Mouse (Mus musculus): ENCODE results near the gene Fkbp2. TPM values are rescaled to one million over a fixed set of nuclear protein-coding genes. Genes with fewer than 3 reads are reported as not detected.

The Fkbp2 gene
- polyA plus RNA-seq (2015; fragmentation: Nextera tagmentation; extraction: Ambion mirVana): 73.8 and 101 TPM in 2 replicates

DNA sequence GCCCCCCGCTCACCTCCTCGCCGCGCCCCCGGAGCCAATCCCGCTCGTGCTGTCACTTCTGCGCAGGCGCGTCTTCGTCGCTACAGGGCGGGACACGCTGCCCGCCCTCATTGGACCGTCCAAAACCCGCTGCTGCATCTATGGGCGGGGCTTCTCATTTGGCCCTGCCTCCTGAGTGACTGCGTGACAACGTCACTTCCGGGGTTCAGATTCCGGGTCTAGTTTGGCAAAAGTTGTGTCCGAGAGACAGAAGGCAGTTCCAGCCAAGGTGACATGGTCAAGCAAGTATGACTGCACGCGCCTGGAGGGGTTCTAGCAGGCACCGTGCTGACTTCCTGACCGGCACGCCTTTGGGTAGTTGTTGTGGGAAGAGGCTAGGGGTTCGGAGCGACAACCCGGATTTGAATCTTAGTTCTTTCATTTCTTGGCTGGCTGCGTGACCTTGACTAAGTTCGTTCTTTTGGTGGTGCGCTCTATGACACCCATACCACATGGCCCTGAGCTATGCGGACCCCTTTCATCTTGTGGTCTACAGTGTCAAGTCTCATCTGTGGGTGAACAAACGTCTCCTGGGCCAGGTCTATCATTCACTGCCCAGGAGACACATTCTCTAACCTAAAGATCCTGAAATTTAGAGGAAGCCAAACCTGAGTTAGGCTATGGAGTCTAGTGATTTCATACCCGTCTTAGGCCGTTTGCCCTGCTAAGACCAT, at the start of gene Fkbp2:
Gene Fkbp2, minus strand, starts transcription at position 121 of the 713 bp plus-strand sequence.
- peak; percentile 89 for ATAC-seq
- Histone ChIP-seq H3K9ac (replicated peaks; ENCODE audit: low read depth, low read length) (peak within 1 kb of the TSS; percentile 79), H3K4me1 (replicated peaks; ENCODE audit: control insufficient read depth, insufficient read depth, low read length) (peaks cover 41% of the 10 kb centered on the region), H3K36me3 (ENCODE audit: control insufficient read depth, insufficient read depth) (peaks cover 8% of the 10 kb centered on the region), H3K9me3 (ENCODE audit: control insufficient read depth, low read length) (no peaks in the 10 kb centered on the region), H3K27ac (ENCODE audit: low read length) (peak within 1 kb of the TSS; percentile 95), H3K4me2 (ENCODE audit: low read length) (peak within 1 kb of the TSS; percentile 78), H3K27me3 (replicated peaks; ENCODE audit: control insufficient read depth, insufficient read depth, low read length) (no peaks in the 10 kb centered on the region), H3K4me3 (replicated peaks; ENCODE audit: low read length) (peak within 1 kb of the TSS; percentile 80)
- 2% methylated on average over 38 of the region's 38 CpGs for WGBS

DNA sequence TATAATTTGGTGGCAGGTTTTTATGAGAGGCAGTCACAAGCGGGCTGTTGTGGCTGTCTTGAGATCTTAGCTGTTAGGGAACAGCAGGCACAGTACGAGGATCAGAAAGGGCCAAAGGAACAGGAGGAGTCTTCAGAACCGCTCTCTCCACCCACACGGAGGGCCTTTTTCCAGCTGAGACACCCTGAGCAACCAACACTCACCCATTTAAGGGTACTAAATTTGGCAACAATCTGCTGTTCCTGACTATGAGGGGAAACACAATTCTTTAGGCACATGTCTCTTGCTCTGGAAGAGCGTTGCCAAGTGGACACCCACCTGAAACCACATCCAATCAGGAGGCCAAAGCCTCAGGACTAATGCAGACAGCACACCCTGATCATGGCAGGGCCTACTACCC, 49.2 kb upstream of the Fkbp2 start:
- Histone ChIP-seq H3K4me1 (replicated peaks; ENCODE audit: control insufficient read depth, insufficient read depth, low read length) (no peaks in the 10 kb centered on the region), H3K36me3 (ENCODE audit: control insufficient read depth, insufficient read depth) (peaks cover 59% of the 10 kb centered on the region), H3K9me3 (ENCODE audit: control insufficient read depth, low read length) (no peaks in the 10 kb centered on the region), H3K4me3 (replicated peaks; ENCODE audit: low read length) (no peak overlapping the region), H3K27ac (ENCODE audit: low read length) (no peak overlapping the region), H3K27me3 (replicated peaks; ENCODE audit: control insufficient read depth, insufficient read depth, low read length) (no peaks in the 10 kb centered on the region), H3K4me2 (ENCODE audit: low read length) (no peak overlapping the region), H3K9ac (replicated peaks; ENCODE audit: low read depth, low read length) (no peak overlapping the region)
- WGBS: 94% methylated on average over 5 of the region's 5 CpGs
- ATAC-seq: no peak

DNA sequence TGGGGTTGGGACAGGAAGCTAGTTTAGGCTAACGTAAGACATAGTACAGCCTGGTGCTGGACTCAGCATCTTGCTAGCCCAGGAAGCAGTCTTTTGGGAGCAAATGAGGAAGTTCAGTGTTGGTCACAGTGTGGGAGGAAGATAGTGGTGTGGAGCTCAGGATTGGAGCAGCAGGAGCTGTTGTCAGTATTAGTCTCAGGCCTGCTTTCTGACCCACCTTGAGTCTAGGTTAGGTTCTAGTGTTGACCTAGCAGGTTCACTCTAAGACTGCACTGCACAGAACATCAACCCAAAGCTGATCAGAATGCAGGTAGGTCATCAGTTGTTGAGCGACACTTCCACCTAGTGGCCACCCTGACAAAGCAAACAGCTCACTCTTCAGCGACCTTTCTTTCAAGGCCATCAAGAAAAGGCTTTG, 39.9 kb upstream of the Fkbp2 start:
- H3K36me3 ChIP-seq (ENCODE audit: control insufficient read depth, insufficient read depth): peaks cover 40% of the 10 kb centered on the region
- H3K27ac ChIP-seq (ENCODE audit: low read length): no peak overlapping the region
- H3K4me1 ChIP-seq (replicated peaks; ENCODE audit: control insufficient read depth, insufficient read depth, low read length): no peaks in the 10 kb centered on the region
- H3K27me3 ChIP-seq (replicated peaks; ENCODE audit: control insufficient read depth, insufficient read depth, low read length): no peaks in the 10 kb centered on the region
- H3K4me3 ChIP-seq (replicated peaks; ENCODE audit: low read length): no peak overlapping the region
- no peaks in the 10 kb centered on the region for H3K9me3 ChIP-seq (ENCODE audit: control insufficient read depth, low read length)
- no peak overlapping the region for H3K9ac ChIP-seq (replicated peaks; ENCODE audit: low read depth, low read length)
- 58% methylated on average over 3 of the region's 3 CpGs for WGBS
- H3K4me2 ChIP-seq (ENCODE audit: low read length): no peak overlapping the region
- ATAC-seq: peak; percentile 57; the same call in 1 of the 2 replicates

DNA sequence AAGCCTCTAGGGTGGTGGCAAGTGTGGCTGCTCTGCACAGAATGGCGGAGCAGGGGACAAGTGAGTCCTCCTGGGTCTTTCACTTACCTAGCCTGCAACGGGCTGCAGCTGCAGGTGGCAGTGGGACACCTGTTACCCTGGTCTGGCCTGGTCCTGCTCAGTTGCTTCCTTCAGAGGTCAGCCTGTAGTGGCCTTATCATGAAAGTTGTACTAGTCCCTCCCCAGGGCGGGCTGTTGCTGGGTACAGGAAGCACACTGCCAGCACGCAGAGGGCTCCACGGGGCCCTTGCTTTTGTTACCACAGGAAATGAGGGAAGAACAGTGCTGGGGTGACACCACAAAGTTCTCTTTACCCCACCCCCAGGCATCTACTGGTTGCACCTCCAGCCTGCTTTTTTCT, 38.9 kb upstream of the Fkbp2 start, which contains the start of gene Fermt3:
Gene Fermt3, minus strand, starts transcription at position 279 of the 400 bp plus-strand sequence.
- no peaks in the 10 kb centered on the region for H3K27me3 ChIP-seq (replicated peaks; ENCODE audit: control insufficient read depth, insufficient read depth, low read length)
- no peak within 1 kb of the TSS for H3K4me2 ChIP-seq (ENCODE audit: low read length)
- no peak within 1 kb of the TSS for H3K4me3 ChIP-seq (replicated peaks; ENCODE audit: low read length)
- no peak within 1 kb of the TSS for H3K9ac ChIP-seq (replicated peaks; ENCODE audit: low read depth, low read length)
- no peaks in the 10 kb centered on the region for H3K9me3 ChIP-seq (ENCODE audit: control insufficient read depth, low read length)
- H3K36me3 ChIP-seq (ENCODE audit: control insufficient read depth, insufficient read depth): peaks cover 32% of the 10 kb centered on the region
- H3K4me1 ChIP-seq (replicated peaks; ENCODE audit: control insufficient read depth, insufficient read depth, low read length): no peaks in the 10 kb centered on the region
- no peak within 1 kb of the TSS for H3K27ac ChIP-seq (ENCODE audit: low read length)
- WGBS: 87% methylated on average over 5 of the region's 5 CpGs
- no peak for ATAC-seq

DNA sequence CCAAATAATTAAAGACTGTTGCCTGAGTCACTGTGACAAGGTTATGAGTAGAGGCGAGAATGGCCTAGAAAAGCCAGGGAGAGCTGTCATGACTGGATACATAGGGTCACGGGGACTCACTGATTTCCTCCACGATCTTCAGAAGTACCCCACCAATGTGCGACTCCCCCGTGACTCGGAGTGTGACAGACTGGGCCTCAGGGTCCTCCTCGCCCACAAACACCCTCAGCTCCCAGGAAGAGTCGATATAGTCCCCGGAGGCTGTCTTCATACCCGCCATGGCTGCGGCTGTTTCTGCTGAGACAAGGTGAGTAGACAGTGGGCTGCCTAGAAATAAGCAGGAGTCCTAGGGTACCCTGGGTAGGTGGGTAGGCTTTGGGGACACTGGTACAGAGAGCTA, 38.2 kb upstream of the Fkbp2 start:
- Histone ChIP-seq H3K27ac (ENCODE audit: low read length) (no peak overlapping the region), H3K4me3 (replicated peaks; ENCODE audit: low read length) (no peak overlapping the region), H3K4me2 (ENCODE audit: low read length) (no peak overlapping the region), H3K36me3 (ENCODE audit: control insufficient read depth, insufficient read depth) (peaks cover 27% of the 10 kb centered on the region), H3K9me3 (ENCODE audit: control insufficient read depth, low read length) (no peaks in the 10 kb centered on the region), H3K27me3 (replicated peaks; ENCODE audit: control insufficient read depth, insufficient read depth, low read length) (no peaks in the 10 kb centered on the region), H3K4me1 (replicated peaks; ENCODE audit: control insufficient read depth, insufficient read depth, low read length) (no peaks in the 10 kb centered on the region), H3K9ac (replicated peaks; ENCODE audit: low read depth, low read length) (no peak overlapping the region)
- WGBS: 90% methylated on average over 11 of the region's 11 CpGs
- ATAC-seq: no peak

DNA sequence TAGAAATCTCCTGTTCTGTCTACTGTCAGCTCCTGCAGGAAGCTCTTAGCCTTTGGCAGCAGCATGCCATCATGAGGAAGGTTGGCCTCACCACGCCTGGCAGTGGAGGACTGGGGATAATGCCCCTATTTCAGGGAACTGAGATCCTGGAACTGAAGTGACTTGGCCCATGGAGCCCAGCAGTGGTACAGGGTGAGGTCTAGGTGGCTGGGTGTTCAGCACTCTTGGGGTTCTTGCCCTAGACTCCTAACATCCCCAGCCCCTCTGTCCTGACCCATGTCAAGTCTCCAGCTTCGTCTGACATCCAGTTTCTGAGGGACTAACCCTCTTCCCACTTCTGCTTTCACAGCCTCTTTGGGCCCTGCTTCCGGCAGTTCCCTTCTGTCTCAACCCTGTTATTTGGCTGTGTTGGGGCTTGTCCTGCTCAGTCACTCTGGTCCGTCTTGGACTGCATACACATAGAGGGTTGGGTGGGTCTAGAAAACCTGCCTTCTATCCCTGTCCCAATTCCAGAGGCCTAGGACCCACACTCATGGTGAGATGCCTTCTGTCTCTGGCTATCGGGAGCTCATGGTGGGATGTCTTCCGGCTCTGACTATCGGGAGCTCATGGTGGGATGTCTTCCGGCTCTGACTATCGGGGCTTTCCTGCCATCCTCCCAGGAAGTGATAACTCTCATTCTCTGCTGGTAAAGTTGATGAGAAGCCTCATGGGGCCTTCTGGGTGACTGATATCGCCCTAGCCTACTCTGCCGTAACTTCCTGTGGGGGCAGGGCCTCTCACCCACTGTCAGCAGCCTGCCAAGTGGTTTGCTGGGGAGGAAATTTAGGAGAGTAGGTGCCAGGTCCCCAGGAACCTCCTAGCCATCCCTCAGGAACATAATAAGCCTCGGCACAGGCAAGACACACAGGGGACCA, 37.5 kb upstream of the Fkbp2 start:
- Histone ChIP-seq H3K9ac (replicated peaks; ENCODE audit: low read depth, low read length) (no peak overlapping the region), H3K27me3 (replicated peaks; ENCODE audit: control insufficient read depth, insufficient read depth, low read length) (no peaks in the 10 kb centered on the region), H3K4me2 (ENCODE audit: low read length) (no peak overlapping the region), H3K36me3 (ENCODE audit: control insufficient read depth, insufficient read depth) (peaks cover 23% of the 10 kb centered on the region), H3K4me1 (replicated peaks; ENCODE audit: control insufficient read depth, insufficient read depth, low read length) (no peaks in the 10 kb centered on the region), H3K27ac (ENCODE audit: low read length) (no peak overlapping the region), H3K9me3 (ENCODE audit: control insufficient read depth, low read length) (no peaks in the 10 kb centered on the region), H3K4me3 (replicated peaks; ENCODE audit: low read length) (no peak overlapping the region)
- WGBS: 84% methylated on average over 12 of the region's 12 CpGs
- ATAC-seq: no peak

DNA sequence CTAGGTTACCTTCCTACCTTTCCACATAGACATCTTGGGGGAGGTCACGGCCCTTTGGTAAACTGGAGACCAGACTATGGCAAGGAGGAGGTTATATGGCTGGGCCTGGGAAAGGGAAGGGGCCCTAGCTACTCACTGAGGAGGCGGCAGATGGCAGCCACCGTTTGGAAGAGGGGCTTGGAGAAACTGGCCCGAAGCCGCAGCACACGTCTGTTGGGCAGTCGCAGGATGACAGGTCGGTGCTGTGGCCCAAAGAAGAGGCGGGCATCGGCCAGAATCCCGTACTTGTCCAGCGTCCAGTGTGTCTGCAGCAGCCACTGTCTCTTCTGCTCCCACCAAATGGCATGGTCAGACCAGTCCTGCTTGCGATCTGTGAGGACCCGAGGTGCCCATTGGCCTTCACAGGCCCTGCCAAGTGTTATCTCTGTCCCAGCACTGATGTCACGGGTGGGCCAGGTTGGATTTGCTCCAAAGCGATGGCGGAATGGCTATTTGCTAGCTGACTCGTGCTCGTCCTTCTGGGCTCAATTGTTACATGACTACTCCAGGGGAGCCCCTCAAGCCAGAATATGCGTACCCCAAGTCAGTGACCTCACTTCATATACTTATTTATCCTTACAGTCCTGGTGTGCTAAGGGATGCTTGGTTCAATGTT, 34.3 kb upstream of the Fkbp2 start:
- Histone ChIP-seq H3K4me1 (replicated peaks; ENCODE audit: control insufficient read depth, insufficient read depth, low read length) (no peaks in the 10 kb centered on the region), H3K4me2 (ENCODE audit: low read length) (no peak overlapping the region), H3K27me3 (replicated peaks; ENCODE audit: control insufficient read depth, insufficient read depth, low read length) (no peaks in the 10 kb centered on the region), H3K9me3 (ENCODE audit: control insufficient read depth, low read length) (no peaks in the 10 kb centered on the region), H3K4me3 (replicated peaks; ENCODE audit: low read length) (no peak overlapping the region), H3K36me3 (ENCODE audit: control insufficient read depth, insufficient read depth) (peaks cover 4% of the 10 kb centered on the region), H3K27ac (ENCODE audit: low read length) (no peak overlapping the region), H3K9ac (replicated peaks; ENCODE audit: low read depth, low read length) (no peak overlapping the region)
- 91% methylated on average over 20 of the region's 20 CpGs for WGBS
- ATAC-seq: no peak

DNA sequence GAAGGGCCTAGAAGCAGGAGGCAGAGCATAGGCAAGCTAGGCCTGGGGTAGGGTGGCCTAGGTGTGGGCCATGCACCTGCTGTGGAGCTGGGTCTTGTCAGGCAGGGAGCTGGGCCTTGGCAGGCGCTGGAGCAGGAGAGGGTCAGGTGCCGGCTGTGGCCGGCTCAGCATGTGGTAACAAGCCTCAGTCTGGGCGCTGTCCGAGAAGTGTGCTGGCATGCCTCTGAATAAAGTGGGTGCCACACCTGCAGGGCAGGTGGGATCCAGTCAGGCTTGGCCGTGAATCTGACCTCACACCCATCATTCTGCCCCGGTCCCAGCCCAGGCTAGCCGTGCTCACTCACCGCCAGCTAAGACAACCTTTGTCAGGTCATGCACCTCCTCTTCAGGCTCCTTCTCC, 33.7 kb upstream of the Fkbp2 start:
- H3K4me2 ChIP-seq (ENCODE audit: low read length): no peak overlapping the region
- no peaks in the 10 kb centered on the region for H3K4me1 ChIP-seq (replicated peaks; ENCODE audit: control insufficient read depth, insufficient read depth, low read length)
- no peak overlapping the region for H3K4me3 ChIP-seq (replicated peaks; ENCODE audit: low read length)
- H3K9me3 ChIP-seq (ENCODE audit: control insufficient read depth, low read length): no peaks in the 10 kb centered on the region
- no peak overlapping the region for H3K9ac ChIP-seq (replicated peaks; ENCODE audit: low read depth, low read length)
- H3K27ac ChIP-seq (ENCODE audit: low read length): no peak overlapping the region
- H3K36me3 ChIP-seq (ENCODE audit: control insufficient read depth, insufficient read depth): peaks cover 4% of the 10 kb centered on the region; the same call in 1 of the 2 replicates
- no peaks in the 10 kb centered on the region for H3K27me3 ChIP-seq (replicated peaks; ENCODE audit: control insufficient read depth, insufficient read depth, low read length)
- ATAC-seq: no peak
- WGBS: 86% methylated on average over 9 of the region's 9 CpGs

DNA sequence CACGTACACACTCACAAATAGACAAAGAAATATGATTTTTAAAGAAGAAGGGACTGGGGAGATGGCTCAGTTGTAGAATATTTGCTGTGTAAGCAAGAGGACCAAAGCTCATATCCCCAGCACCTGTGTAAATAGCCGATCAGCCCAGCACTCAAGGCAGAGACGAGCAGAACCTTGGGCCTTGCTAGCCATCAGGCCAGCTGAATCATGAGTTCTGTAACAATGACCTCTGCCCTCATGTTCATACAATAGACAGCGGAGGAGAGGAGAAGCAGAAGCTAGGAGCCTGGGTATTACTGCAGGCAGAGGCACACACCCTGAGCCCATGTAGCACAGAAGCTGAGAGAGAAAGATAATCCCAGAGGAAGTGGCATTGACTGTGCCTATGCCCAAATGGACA, 32.1 kb upstream of the Fkbp2 start:
- Histone ChIP-seq H3K9me3 (ENCODE audit: control insufficient read depth, low read length) (no peaks in the 10 kb centered on the region), H3K27me3 (replicated peaks; ENCODE audit: control insufficient read depth, insufficient read depth, low read length) (no peaks in the 10 kb centered on the region), H3K4me3 (replicated peaks; ENCODE audit: low read length) (no peak overlapping the region), H3K27ac (ENCODE audit: low read length) (no peak overlapping the region), H3K4me1 (replicated peaks; ENCODE audit: control insufficient read depth, insufficient read depth, low read length) (no peaks in the 10 kb centered on the region), H3K9ac (replicated peaks; ENCODE audit: low read depth, low read length) (no peak overlapping the region), H3K36me3 (ENCODE audit: control insufficient read depth, insufficient read depth) (no peaks in the 10 kb centered on the region), H3K4me2 (ENCODE audit: low read length) (no peak overlapping the region)
- ATAC-seq: no peak
- WGBS: 80% methylated on average over 4 of the region's 4 CpGs

Data from forebrain, embryonic 16.5 days (tissue).